8 mouse cellular contexts compared by ENCODE assay signal in genomic region chr4:133120833-133121321, GRCm38 (mm10). TPM values are rescaled to one million over a fixed set of nuclear protein-coding genes. Genes with fewer than 3 reads are reported as not detected.
DNase-seq lines count a peak whose midpoint lies in the region; ATAC-seq and TF ChIP-seq lines count a peak whose summit lies in the region.

No protein-coding gene starts in this region.

- no peak for ATAC-seq in kidney, postnatal 0 days (replicated peaks; ENCODE audit: low FRiP score, low read depth)
- ATAC-seq in heart, embryonic 15.5 days (replicated peaks; ENCODE audit: insufficient number of reproducible peaks, insufficient read depth, low FRiP score, low read depth) = no peak
- ATAC-seq in midbrain, embryonic 15.5 days (replicated peaks) = 0 out of 2 replicates have a peak, but pooled peaks have one; percentile 32
- no peak for ATAC-seq in granulocyte monocyte progenitor cell, adult 5-6 weeks (replicated peaks; ENCODE audit: poor library complexity, severe bottlenecking)

- H3K36me3 ChIP-seq in kidney, postnatal 0 days (ENCODE audit: insufficient read depth, low read length) = no peaks in the 10 kb centered on the region
- no peaks in the 10 kb centered on the region for H3K36me3 ChIP-seq in heart, embryonic 15.5 days
- H3K36me3 ChIP-seq in midbrain, embryonic 15.5 days (replicated peaks) = no peaks in the 10 kb centered on the region

- H3K27me3 ChIP-seq in kidney, postnatal 0 days (ENCODE audit: insufficient read depth, low read length) = no peaks in the 10 kb centered on the region
- H3K27me3 ChIP-seq in heart, embryonic 15.5 days = no peaks in the 10 kb centered on the region
- H3K27me3 ChIP-seq in midbrain, embryonic 15.5 days (replicated peaks) = no peaks in the 10 kb centered on the region

- DNase-seq in kidney, postnatal 0 days (ENCODE audit: low spot score) = peak; percentile 70
- no peak for DNase-seq in kidney, adult 18-20 months
- DNase-seq in brain, adult 2 months (ENCODE audit: low read depth, low spot score) = peak; percentile 76
- DNase-seq in natural killer cell, adult 2 months (ENCODE audit: low spot score in 2 of 2) = no peak
- DNase-seq in embryo, embryonic 9.5 days (ENCODE audit: extremely low spot score) = no peak

- H3K9me3 ChIP-seq in kidney, postnatal 0 days (replicated peaks; ENCODE audit: low read length) = no peaks in the 10 kb centered on the region; the same call in 1 of the 2 replicates
- peaks cover 4% of the 10 kb centered on the region; the same call in 1 of the 2 replicates for H3K9me3 ChIP-seq in heart, embryonic 15.5 days (replicated peaks)
- H3K9me3 ChIP-seq in midbrain, embryonic 15.5 days = no peaks in the 10 kb centered on the region

- 0 out of 2 replicates have a peak, but pooled peaks have one; percentile 23 for TF ChIP-seq CTCF in kidney, postnatal 0 days (IDR thresholded peaks at IDR 0.05; ENCODE audit: low read depth)

- H3K9ac ChIP-seq in kidney, postnatal 0 days (ENCODE audit: low read depth, low read length) = no peak overlapping the region
- 0 out of 2 replicates have a peak overlapping the region, but pooled peaks have one; percentile 36 for H3K9ac ChIP-seq in heart, embryonic 15.5 days
- H3K9ac ChIP-seq in midbrain, embryonic 15.5 days = no peak overlapping the region

- 8% methylated on average over 11 of the region's 11 CpGs for WGBS in kidney, postnatal 0 days
- 17% methylated on average over 11 of the region's 11 CpGs for WGBS in heart, embryonic 15.5 days
- WGBS in midbrain, embryonic 15.5 days = 6% methylated on average over 9 of the region's 11 CpGs

- no peak overlapping the region for H3K4me2 ChIP-seq in kidney, postnatal 0 days (ENCODE audit: low read length)
- H3K4me2 ChIP-seq in heart, embryonic 15.5 days = peak overlapping the region; percentile 27; the same call in 1 of the 2 replicates
- H3K4me2 ChIP-seq in midbrain, embryonic 15.5 days = peak overlapping the region; percentile 24; the same call in 1 of the 2 replicates

- H3K27ac ChIP-seq in kidney, postnatal 0 days = peak overlapping the region; percentile 54
- peak overlapping the region; percentile 31; the same call in 1 of the 2 replicates for H3K27ac ChIP-seq in heart, embryonic 15.5 days
- peak overlapping the region; percentile 68 for H3K27ac ChIP-seq in midbrain, embryonic 15.5 days

- peaks cover 26% of the 10 kb centered on the region for H3K4me1 ChIP-seq in kidney, postnatal 0 days (replicated peaks; ENCODE audit: insufficient read depth, low read length)
- H3K4me1 ChIP-seq in heart, embryonic 15.5 days (replicated peaks) = peaks cover 47% of the 10 kb centered on the region
- H3K4me1 ChIP-seq in midbrain, embryonic 15.5 days = peaks cover 28% of the 10 kb centered on the region

- H3K4me3 ChIP-seq in kidney, postnatal 0 days (replicated peaks; ENCODE audit: low read depth, low read length) = no peak overlapping the region
- H3K4me3 ChIP-seq in heart, embryonic 15.5 days = no peak overlapping the region
- H3K4me3 ChIP-seq in midbrain, embryonic 15.5 days = no peak overlapping the region

RNA-seq across cellular contexts. Expression of gene Wasf2, which starts 9.4 kb away (rescaled TPM):
- polyA plus RNA-seq in kidney, postnatal 0 days (2015; fragmentation: Nextera tagmentation; extraction: Ambion mirVana) = 98.8 and 113 TPM in 2 replicates
- polyA plus RNA-seq in heart, embryonic 15.5 days (2015; fragmentation: Nextera tagmentation; extraction: Ambion mirVana) = 67.3 and 72.8 TPM in 2 replicates
- 27.4 and 27.7 TPM in 2 replicates for polyA plus RNA-seq in midbrain, embryonic 15.5 days (2015; fragmentation: Nextera tagmentation; extraction: Ambion mirVana)
- total RNA-seq in granulocyte monocyte progenitor cell, adult 5-6 weeks (2014; fragmentation: Nextera tagmentation) = 109 and 147 TPM in 2 replicates
- 34.1 and 37.3 TPM in 2 replicates for total RNA-seq in granulocyte monocyte progenitor cell, adult 5-6 weeks (2017)

Comparison
In these comparisons a context has a peak if more than half of its experiments do, and no peak if none do; other contexts are left out.
1. DNase-seq: peak in kidney, postnatal 0 days (single experiment) and brain, adult 2 months (single experiment); none in kidney, adult 18-20 months (single experiment), natural killer cell, adult 2 months (0 of 2) and embryo, embryonic 9.5 days (single experiment).
2. Peak in every context shown above with its lines, with median percentiles within 50 percentile points of each other: H3K27ac ChIP-seq.